Mouse (Mus musculus): Measurements from ENCODE around the gene Dao.

The Dao gene

DNA sequence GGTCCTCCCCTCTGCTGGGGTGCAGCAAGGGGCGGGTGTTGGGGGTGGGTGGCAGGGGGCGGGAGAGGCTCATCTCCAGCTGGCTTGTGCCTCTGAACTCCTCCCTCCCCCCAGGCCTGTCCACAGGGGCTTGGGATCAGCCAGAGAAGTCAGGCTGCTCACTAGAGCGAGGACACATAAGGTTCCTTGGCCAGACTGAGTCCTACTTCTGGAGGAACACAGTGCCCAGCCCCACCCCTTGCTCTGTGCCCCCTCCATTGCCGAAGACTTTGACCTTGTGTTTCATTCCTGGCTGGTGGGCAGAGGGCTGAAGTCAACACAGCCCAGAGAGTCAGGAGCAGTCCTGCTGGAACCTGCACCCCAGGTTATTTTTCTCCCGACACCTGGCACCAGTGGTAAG is at the start of gene Dao:
TSS of gene Dao (plus strand) at position 162 of the 400 bp plus-strand sequence.
- no peak for DNase-seq

GRCm38 (mm10) chr5:113954421-113954820 is 49.1 kb upstream of the Dao start:
- DNase-seq, result peak; percentile 68 to 75

DNA sequence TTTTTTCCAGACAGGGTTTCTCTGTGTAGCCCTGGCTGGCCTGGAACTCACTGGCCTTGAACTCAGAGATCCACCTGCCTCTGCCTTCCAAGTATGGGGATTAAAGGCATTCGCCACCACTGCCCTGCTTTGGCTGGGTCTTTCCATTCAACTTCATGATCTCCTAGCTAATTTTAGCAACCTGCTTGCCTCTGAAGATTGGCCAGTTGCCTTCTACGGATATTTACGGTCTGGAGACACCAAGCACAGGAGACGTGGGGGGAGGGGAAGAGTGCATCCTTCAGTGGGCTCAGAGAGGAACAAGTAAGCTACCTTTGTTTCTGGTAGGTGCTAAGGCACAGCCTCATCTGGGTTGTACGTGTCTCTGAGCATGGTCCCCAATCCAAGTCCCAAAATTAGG is 48.2 kb upstream of the Dao start:
- no peak for DNase-seq

DNA sequence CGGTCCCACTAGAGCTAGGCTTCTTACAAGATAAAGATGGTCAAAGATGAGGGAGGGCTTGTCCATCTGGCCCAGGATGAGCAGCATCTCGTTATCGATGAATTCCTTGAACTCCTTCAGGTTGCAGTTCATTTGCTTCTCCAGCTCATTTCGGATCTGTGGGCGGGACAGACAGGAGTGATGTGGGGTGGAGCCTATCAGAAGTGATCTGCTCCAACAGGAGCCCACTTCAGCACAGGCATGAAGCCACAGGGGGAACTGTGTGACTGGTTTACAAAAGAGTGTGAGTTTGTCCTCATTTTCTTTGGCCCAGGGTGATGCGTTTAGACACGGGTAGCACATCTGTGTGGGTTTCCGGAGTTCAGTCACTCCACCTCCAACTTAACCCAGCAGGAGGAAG is 47.8 kb upstream of the Dao start:
- DNase-seq, result no peak

DNA sequence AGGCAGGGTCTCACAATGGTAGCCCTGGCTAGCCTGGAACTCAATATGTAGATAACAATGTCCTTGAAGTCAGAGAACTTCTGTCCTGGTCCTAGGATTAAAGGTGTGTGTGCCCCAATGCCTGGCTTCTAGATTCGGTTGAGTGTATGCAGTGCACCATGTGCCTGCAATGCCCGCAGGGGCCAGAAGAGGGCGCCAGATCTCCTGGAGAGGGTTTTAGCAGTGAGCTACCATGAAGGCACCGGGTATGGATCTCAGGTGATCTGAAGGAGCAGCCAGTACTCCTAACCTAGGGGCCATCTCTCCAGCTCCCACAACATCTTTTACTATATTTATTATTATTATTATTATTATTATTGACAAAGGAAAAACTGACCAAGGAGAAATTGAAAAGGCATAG is 47.0 kb upstream of the Dao start:
- DNase-seq, result peak; percentile 73 to 79

DNA sequence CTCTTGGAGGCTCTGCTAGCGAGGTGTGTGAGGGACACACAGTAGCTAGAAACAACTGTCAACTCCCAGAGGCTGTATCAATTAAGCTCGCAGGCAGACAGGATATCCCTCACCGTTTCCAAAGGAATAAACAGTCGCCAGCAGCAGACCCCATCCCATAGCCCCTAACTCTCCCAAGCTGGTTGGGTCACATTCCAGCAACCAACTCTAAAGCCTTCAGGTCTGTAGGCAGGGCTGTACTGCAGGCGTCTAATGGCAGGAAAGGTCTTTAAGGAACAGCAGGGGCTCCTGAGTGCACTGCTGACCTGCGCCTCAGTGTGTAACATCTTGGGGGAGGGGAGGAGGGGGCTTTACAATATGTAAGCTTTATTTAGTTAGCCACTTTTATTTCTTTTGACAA is 44.5 kb upstream of the Dao start:
- DNase-seq, result no peak

- DNase-seq, result no peak
Measured at GRCm38 (mm10) chr5:113960416-113960815, 43.1 kb upstream of the Dao start.

DNA sequence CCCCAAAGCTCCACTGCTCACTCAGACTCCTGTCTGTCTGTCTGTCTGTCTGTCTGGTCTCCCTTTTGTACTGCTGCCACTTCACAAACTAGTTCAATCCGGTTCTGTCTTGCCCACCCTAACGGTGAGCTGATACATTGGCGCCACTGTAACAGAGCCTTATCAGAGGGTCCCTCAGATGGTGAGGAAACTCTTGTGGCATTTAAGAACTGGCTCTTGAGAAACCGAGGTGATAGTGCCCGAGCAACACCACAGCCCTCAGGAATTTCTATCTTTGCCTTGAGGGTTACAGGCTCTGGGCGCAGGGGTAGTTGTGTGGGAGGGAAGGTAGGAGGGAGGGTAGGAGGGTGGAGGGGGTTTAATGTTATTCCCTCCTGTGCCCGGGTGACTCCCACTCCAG is 41.7 kb upstream of the Dao start:
- DNase-seq, result no peak

- DNase-seq, result no peak
Measured at GRCm38 (mm10) chr5:113964972-113965371, 38.5 kb upstream of the Dao start.

DNA sequence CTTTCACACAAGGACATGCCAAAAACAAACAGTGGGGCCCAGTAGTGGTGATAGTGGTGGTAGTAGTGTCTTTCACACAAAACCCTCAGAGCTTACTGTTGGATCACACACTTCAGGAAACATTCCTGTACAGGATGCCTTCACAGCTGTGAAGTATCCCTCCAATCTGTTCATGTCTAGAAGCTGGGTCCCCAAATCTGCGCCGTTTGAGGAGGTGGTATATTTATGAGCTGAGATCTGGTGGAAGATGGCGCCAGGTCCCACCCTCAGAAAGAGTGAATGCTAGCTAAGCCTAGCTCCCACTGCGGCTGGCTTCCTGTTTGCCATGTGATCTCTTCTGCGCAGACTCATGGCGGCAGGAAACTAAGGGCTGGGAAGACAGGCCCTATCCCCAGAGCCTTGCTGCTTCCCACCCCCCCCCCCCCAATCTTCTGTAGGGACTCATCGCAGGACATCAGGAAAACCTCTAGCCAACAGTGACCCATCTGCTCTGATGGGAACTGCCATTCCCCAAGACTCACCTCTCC is 37.8 kb upstream of the Dao start:
- no peak for DNase-seq

- no peak for DNase-seq
Measured at GRCm38 (mm10) chr5:113966452-113967150, 36.9 kb upstream of the Dao start.

- no peak for DNase-seq
Measured at GRCm38 (mm10) chr5:113968371-113968770, 35.1 kb upstream of the Dao start.

GRCm38 (mm10) chr5:113971434-113971960 is 32.0 kb upstream of the Dao start:
- no peak for DNase-seq

GRCm38 (mm10) chr5:113972589-113973515 is 30.7 kb upstream of the Dao start:
- DNase-seq, result no peak

- DNase-seq, result no peak
Measured at GRCm38 (mm10) chr5:113973790-113974189, 29.7 kb upstream of the Dao start.

DNA sequence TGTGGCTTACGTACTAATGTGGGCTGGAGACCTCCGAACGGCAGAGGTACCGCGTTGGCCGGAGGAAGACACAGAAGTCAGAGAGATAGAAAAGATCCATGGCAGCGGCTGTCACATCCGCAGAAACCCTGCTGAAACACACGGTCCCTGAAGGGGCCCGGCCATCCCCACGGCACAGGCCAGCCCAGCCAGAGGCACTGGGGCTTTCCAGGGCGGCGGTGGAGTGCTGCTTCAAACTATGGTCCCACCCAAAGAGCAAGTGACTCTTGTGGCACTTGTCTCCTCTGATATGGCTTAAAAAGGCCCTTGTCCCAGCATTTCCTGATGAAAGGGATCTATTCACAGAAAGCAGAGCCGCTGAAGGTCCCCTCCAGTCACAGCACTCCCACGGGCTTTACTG is 28.9 kb upstream of the Dao start:
- no peak for DNase-seq

- no peak for DNase-seq
Measured at GRCm38 (mm10) chr5:113975538-113976215, 27.8 kb upstream of the Dao start.

DNA sequence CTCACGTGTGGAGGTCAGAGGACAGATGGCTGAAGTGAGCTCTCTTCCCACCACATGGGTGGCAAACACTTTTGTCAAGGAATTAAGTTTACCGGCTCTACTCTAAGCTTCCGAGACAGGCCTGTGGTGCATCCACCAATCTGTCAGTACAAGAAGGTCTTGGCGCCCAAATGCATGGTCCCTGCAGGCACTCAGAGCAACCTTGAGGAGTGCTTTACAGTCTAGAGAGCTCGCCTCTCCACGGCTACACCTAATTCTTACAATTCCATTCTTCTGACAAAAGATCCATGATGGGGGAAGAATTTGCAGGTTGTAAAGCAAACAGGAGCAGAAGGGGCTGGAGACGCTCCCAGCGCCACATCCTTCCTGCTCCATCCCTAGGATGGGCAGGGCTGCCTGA is 26.9 kb upstream of the Dao start:
- DNase-seq, result no peak

DNA sequence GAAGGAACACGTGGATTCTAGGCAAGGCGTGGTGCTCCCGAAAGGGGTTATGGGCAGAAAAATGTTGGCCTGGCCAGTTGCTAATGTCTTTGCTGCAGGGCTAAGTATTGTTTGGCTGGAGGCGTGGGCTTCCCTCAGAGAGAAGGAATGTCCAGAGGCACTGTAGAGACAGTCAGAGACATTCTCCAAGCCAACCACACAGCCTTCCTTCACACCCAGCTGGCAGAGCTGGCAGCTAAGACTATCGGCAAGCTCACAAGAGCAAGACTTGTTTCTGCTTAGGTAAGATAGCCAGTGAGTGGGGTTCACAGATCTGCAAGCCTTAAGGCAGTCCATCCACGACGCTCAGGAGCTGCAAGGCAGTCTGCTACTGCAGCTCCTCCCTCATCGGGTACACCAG is 26.2 kb upstream of the Dao start:
- DNase-seq, result no peak

- DNase-seq, result no peak
Measured at GRCm38 (mm10) chr5:113980511-113980910, 23.0 kb upstream of the Dao start.

DNA sequence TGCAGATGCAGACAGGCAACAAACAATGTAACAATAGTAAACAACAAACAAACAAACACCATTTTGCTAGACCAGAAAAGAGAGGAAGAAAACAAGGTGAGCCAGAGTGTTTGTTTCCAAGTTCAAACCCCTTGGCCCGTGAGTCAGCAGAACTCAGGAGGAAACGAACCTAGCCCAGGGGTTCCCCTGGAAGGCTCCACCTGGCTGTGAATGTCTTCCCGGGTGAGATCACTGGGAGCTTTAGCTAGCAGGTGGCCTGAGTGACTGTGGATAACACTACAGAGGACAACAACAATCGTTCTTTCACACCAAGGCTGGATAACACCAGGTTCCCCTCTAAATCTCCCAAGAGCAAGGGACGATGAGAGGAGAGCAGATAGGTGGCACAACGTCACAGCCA is 22.3 kb upstream of the Dao start:
- DNase-seq, result no peak

- DNase-seq, result no peak
Measured at GRCm38 (mm10) chr5:113981843-113982242, 21.7 kb upstream of the Dao start.

DNA sequence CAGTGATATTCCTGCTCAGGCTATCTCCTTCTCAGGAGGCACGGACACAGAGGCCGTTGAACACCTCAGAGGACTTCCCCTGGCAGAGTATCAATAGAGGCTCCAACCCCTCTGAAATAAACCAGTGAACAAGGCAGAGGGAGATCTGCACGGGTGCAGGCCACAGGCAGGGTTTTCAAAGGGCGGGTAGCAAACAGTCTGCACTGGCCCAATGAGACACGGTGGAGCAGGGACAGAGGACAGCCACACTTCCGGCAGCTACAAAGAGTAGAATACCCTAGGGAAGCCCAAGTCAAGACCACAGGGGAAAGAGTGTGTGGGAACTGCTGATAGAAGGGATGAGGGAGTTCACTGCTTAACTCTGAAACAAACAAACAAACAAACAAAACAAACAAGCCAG is 20.0 kb upstream of the Dao start:
- no peak for DNase-seq
